Comparison of ENCODE assay signal across 12 mouse cellular contexts in the genomic region with DNA sequence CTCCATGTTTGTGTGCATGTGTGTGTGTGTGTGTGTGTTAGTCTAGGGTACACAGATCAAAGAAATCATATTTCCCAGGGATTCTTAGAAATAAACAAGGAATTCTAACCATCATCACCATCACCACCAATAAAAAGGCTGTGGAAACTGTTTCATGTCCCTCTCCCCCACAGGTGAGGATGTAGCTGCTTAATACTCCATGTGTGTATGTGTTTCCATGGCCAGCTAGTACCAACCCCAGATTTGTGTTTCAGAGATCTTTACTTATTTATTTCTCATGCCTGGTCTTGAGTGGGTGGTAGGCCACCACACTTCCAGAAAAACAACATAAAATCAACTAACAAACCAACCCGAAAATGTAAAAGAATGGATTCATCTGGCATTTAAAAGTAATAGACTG. TPM values are rescaled to one million over a fixed set of nuclear protein-coding genes. Genes with fewer than 3 reads are reported as not detected.
DNase-seq lines count a peak whose midpoint lies in the region; ATAC-seq and TF ChIP-seq lines count a peak whose summit lies in the region.
"Not testable (repeated sequence)": the region's sequence is repeated elsewhere in the genome, so short reads cannot be mapped to it uniquely, and the experiment has no call there.
"Had no signal": no experiment of that assay in that cellular context is flagged by ENCODE, and none has a peak within 500 bp of the region (broad histone marks: within the 10 kb centered on the region; RNA-seq: fewer than 3 reads in every experiment).

No protein-coding gene starts in this region.

- H3K9ac ChIP-seq in limb, embryonic 14.5 days (ENCODE audit: low read depth, low read length, severe bottlenecking); midbrain, embryonic 14.5 days (replicated peaks; ENCODE audit: low read length): not testable (repeated sequence)

- H3K27ac ChIP-seq in limb, embryonic 14.5 days (replicated peaks; ENCODE audit: low read depth, low read length); midbrain, embryonic 14.5 days (replicated peaks; ENCODE audit: low read depth, low read length): not testable (repeated sequence)

- TF ChIP-seq POLR2A in limb, embryonic 14.5 days (IDR thresholded peaks at IDR 0.05; ENCODE audit: borderline replicate concordance, extremely low read depth, insufficient read depth, insufficient read length) = not testable (repeated sequence)

- WGBS in limb, embryonic 14.5 days = 86% methylated on average over 1 of the region's 1 CpGs
- WGBS in midbrain, embryonic 14.5 days = 87% methylated on average over 1 of the region's 1 CpGs

- not testable (repeated sequence) for ATAC-seq in limb, embryonic 14.5 days (ENCODE audit: low FRiP score, low read depth); midbrain, embryonic 14.5 days (ENCODE audit: low FRiP score, low TSS enrichment)

- not testable (repeated sequence) for H3K27me3 ChIP-seq in limb, embryonic 14.5 days (ENCODE audit: control insufficient read depth, insufficient read depth, low read length); midbrain, embryonic 14.5 days (ENCODE audit: control insufficient read depth, insufficient read depth, low read length)

- H3K36me3 ChIP-seq in limb, embryonic 14.5 days (ENCODE audit: control insufficient read depth, insufficient read depth, low read length); midbrain, embryonic 14.5 days (ENCODE audit: control insufficient read depth, insufficient read depth, low read length): not testable (repeated sequence)

- H3K4me1 ChIP-seq in limb, embryonic 14.5 days (ENCODE audit: control insufficient read depth, insufficient read depth, low read length); midbrain, embryonic 14.5 days (ENCODE audit: control insufficient read depth, insufficient read depth, low read length): not testable (repeated sequence)

- peak; percentile 95 for DNase-seq in A20 (ENCODE audit: low read depth, low spot score)
- DNase-seq in R1 (ENCODE audit: low read depth, low spot score) = peak; percentile 92
- peak; percentile 78 for DNase-seq in embryo, embryonic 10.5 days (ENCODE audit: low spot score)
- peak; percentile 18 for DNase-seq in gastrocnemius, postnatal 10 days
- peak; percentile 85 for DNase-seq in hindlimb bud, embryonic 11.5 days (ENCODE audit: extremely low spot score, low read depth, low spot score)
- DNase-seq in limb, embryonic 14.5 days (ENCODE audit: low spot score) = peak; percentile 69
- DNase-seq in midbrain, embryonic 14.5 days = peak; percentile 54
- peak; percentile 59 for DNase-seq in testis, postnatal 10 days (ENCODE audit: low spot score)

- not testable (repeated sequence) for H3K9me3 ChIP-seq in limb, embryonic 14.5 days (ENCODE audit: control insufficient read depth, low read length); midbrain, embryonic 14.5 days (ENCODE audit: control insufficient read depth, low read length)

- H3K4me2 ChIP-seq in limb, embryonic 14.5 days (replicated peaks; ENCODE audit: low read depth, low read length, severe bottlenecking); midbrain, embryonic 14.5 days (ENCODE audit: low read length): not testable (repeated sequence)

- H3K4me3 ChIP-seq in limb, embryonic 14.5 days (replicated peaks; ENCODE audit: low read length); midbrain, embryonic 14.5 days (replicated peaks; ENCODE audit: low read depth, low read length): not testable (repeated sequence)

RNA-seq across cellular contexts. Expression of a gene that starts 6.9 kb away (rescaled TPM):
- 1 to 10 TPM in 1 of 2 experiments, under 1 TPM in 1; 0.52 to 2.8 TPM for total RNA-seq in gastrocnemius, postnatal 10 days (2021)
- 10.6 and 12.3 TPM in 2 replicates for polyA plus RNA-seq in limb, embryonic 14.5 days (2012; rRNA removed)
- polyA plus RNA-seq in limb, embryonic 14.5 days (2014; fragmentation: Nextera tagmentation; extraction: Ambion mirVana) = 16.7 and 23.1 TPM in 2 replicates
- polyA plus RNA-seq in midbrain, embryonic 14.5 days (2014; fragmentation: Nextera tagmentation; extraction: Ambion mirVana) = 1.8 and 3.6 TPM in 2 replicates

RNA-seq across cellular contexts. Expression of a gene that starts 16.2 kb away (rescaled TPM):
- total RNA-seq in gastrocnemius, postnatal 10 days (2021) = under 1 TPM; 0.16 to 0.50 TPM
- 5.5 and 6.2 TPM in 2 replicates for polyA plus RNA-seq in limb, embryonic 14.5 days (2012; rRNA removed)
- 7.3 and 8.5 TPM in 2 replicates for polyA plus RNA-seq in limb, embryonic 14.5 days (2014; fragmentation: Nextera tagmentation; extraction: Ambion mirVana)
- polyA plus RNA-seq in midbrain, embryonic 14.5 days (2014; fragmentation: Nextera tagmentation; extraction: Ambion mirVana) = 0.31 and 1.3 TPM in 2 replicates
- total RNA-seq: heart, adult 8-10 months; left cerebral cortex, adult 18-20 months had no signal
- polyA plus RNA-seq: frontal cortex, adult 2 months had no signal

RNA-seq across cellular contexts. Expression of a gene that starts 16.2 kb away (rescaled TPM):
- under 1 TPM; 0.21 to 0.43 TPM for total RNA-seq in gastrocnemius, postnatal 10 days (2021)
- polyA plus RNA-seq in limb, embryonic 14.5 days (2012; rRNA removed) = 0.85 and 1.3 TPM in 2 replicates
- 0.68 and 1.2 TPM in 2 replicates for polyA plus RNA-seq in limb, embryonic 14.5 days (2014; fragmentation: Nextera tagmentation; extraction: Ambion mirVana)
- 0.40 and 0.76 TPM in 2 replicates for polyA plus RNA-seq in midbrain, embryonic 14.5 days (2014; fragmentation: Nextera tagmentation; extraction: Ambion mirVana)
- total RNA-seq: heart, adult 8-10 months had no signal
- polyA plus RNA-seq: liver, embryonic 15.5 days had no signal

Comparison
In these comparisons a context has a peak if more than half of its experiments do, and no peak if none do; other contexts are left out.
1. DNase-seq: peak in every context shown above with its lines; median percentile 95 in A20; 92 in R1; 85 in hindlimb bud, embryonic 11.5 days; 78 in embryo, embryonic 10.5 days; 69 in limb, embryonic 14.5 days; 59 in testis, postnatal 10 days; 54 in midbrain, embryonic 14.5 days; 18 in gastrocnemius, postnatal 10 days.